Mouse (Mus musculus): ENCODE data around the gene Aarsd1. TPM values are rescaled to one million over a fixed set of nuclear protein-coding genes. Genes with fewer than 3 reads are reported as not detected.

The Aarsd1 gene
- polyA plus RNA-seq, 1 experiment = 28.0 TPM

DNA sequence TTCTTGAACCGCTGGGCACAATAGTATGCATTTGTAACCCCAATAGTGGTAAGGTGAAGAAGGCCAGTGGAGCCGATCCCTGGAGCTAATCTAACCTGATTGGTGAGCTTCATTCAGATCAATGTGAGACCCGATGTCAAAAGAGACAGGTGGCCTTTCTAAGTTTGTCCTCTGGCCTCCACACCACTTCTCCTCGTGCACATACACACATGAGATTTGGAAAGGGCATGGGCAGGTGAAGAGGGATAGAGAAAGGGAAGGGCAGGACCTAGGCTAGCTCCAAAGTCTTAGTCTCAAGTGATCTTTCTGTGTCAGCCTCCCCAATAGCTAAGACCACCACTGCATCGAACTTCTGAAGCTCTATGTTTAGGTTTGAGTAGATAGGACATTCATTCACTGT is 47.3 kb downstream of the Aarsd1 start:
- Histone ChIP-seq H3K4me3 (replicated peaks; ENCODE audit: control insufficient read depth, low read depth, low read length) (no peak overlapping the region), H3K27ac (ENCODE audit: control insufficient read depth, insufficient read depth, low read depth, low read length, poor library complexity) (no peak overlapping the region), H3K4me1 (ENCODE audit: control insufficient read depth, insufficient read depth, low read length) (no peaks in the 10 kb centered on the region)
- WGBS = 70% methylated on average over 5 of the region's 5 CpGs
- TF ChIP-seq CTCF (IDR thresholded peaks at IDR 0.05; ENCODE audit: control insufficient read depth, insufficient read depth, low read length) (no peak), POLR2A (IDR thresholded peaks at IDR 0.05; ENCODE audit: borderline replicate concordance, control insufficient read depth, low read depth, low read length) (no peak)

DNA sequence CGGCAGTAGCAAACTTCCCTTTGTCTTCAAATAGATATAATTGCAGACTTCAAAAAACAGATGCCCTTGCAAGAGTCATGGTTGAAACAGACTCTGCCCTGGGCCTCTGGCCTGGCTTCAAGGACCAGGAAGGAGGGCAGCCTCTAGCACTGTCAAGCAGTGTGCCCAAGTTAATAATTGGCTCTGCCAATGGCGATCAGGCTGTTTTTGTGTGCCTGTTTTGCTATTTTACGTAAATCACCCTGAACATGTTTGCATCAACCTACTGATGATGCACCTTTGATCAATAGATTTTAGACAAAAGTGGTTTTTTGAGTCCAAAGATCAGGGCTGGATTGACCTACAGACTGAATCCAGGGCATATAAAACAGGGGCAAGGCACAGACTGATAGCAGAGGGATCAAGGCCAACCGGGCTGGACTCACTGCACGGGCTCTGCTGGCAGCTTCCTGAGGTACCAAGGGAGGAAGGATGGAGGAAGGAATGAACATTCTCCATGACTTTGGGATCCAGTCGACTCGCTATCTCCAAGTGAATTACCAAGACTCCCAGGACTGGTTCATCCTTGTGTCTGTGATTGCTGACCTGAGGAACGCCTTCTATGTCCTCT is 50.0 kb downstream of the Aarsd1 start, which contains the start of gene G6pc:
Gene G6pc, plus strand, starts transcription at position 236 of the 610 bp plus-strand sequence.
- no peaks in the 10 kb centered on the region for H3K4me1 ChIP-seq (ENCODE audit: control insufficient read depth, insufficient read depth, low read length)
- no peak within 1 kb of the TSS for H3K27ac ChIP-seq (ENCODE audit: control insufficient read depth, insufficient read depth, low read depth, low read length, poor library complexity)
- no peak within 1 kb of the TSS for H3K4me3 ChIP-seq (replicated peaks; ENCODE audit: control insufficient read depth, low read depth, low read length)
- no peak for TF ChIP-seq POLR2A (IDR thresholded peaks at IDR 0.05; ENCODE audit: borderline replicate concordance, control insufficient read depth, low read depth, low read length)
- no peak for TF ChIP-seq CTCF (IDR thresholded peaks at IDR 0.05; ENCODE audit: control insufficient read depth, insufficient read depth, low read length)
- WGBS = 87% methylated on average over 8 of the region's 8 CpGs

DNA sequence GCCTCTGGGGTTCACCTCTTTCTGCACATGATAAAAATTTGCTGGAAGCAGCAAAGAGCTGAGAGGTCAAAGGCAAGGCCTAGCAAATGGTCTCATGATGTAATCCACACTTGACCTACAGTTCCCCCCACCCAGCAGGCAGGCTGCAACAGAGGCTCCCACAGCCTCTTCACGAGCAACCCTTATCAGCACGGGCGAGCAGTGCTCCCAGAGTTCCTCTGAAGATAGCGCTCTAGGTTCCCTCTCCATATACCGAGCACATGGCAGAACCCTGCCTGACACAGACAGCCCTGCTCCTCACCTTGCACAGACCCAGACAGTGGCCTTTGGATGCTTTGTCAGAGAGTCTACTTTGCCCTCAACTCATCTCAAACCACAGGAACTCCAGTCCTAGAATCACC is 52.9 kb downstream of the Aarsd1 start:
- H3K27ac ChIP-seq (ENCODE audit: control insufficient read depth, insufficient read depth, low read depth, low read length, poor library complexity) = no peak overlapping the region; the same call in 1 of the 2 replicates
- H3K4me3 ChIP-seq (replicated peaks; ENCODE audit: control insufficient read depth, low read depth, low read length) = no peak overlapping the region
- no peaks in the 10 kb centered on the region for H3K4me1 ChIP-seq (ENCODE audit: control insufficient read depth, insufficient read depth, low read length)
- no peak for TF ChIP-seq POLR2A (IDR thresholded peaks at IDR 0.05; ENCODE audit: borderline replicate concordance, control insufficient read depth, low read depth, low read length)
- no peak for TF ChIP-seq CTCF (IDR thresholded peaks at IDR 0.05; ENCODE audit: control insufficient read depth, insufficient read depth, low read length)
- WGBS = 50% methylated on average over 5 of the region's 5 CpGs

- Histone ChIP-seq H3K4me3 (replicated peaks; ENCODE audit: control insufficient read depth, low read depth, low read length) (no peak overlapping the region), H3K27ac (ENCODE audit: control insufficient read depth, insufficient read depth, low read depth, low read length, poor library complexity) (no peak overlapping the region), H3K4me1 (ENCODE audit: control insufficient read depth, insufficient read depth, low read length) (peaks cover 2% of the 10 kb centered on the region; the same call in 1 of the 2 replicates)
- 25% methylated on average over 3 of the region's 3 CpGs for WGBS
- no peak for TF ChIP-seq POLR2A (IDR thresholded peaks at IDR 0.05; ENCODE audit: borderline replicate concordance, control insufficient read depth, low read depth, low read length)
- no peak for TF ChIP-seq CTCF (IDR thresholded peaks at IDR 0.05; ENCODE audit: control insufficient read depth, insufficient read depth, low read length)
These were observed 56.7 kb downstream of the Aarsd1 start for GRCm38 (mm10) chr11:101360651-101361113.

DNA sequence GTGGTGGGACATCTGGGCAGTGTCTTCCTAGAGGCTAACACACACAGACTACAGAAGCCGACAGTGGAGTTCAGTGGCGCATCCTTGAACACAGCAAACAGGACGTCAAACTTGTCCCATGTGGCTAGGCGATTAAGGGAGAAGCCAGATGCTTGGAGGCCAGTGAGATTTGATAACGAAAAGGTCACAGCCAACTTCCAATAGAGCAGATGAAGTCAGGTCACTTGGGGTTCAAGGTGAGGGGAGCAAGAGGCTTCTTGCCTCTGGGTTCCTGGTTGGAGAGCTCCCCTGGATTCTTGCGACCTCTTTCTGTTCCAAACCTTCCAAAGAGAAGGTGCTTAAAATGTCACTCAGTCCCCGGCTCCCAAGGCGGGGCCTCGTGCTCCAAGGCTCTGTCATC is 57.6 kb downstream of the Aarsd1 start:
- WGBS = 82% methylated on average over 9 of the region's 9 CpGs
- Histone ChIP-seq H3K27ac (ENCODE audit: control insufficient read depth, insufficient read depth, low read depth, low read length, poor library complexity) (no peak overlapping the region), H3K4me3 (replicated peaks; ENCODE audit: control insufficient read depth, low read depth, low read length) (no peak overlapping the region), H3K4me1 (ENCODE audit: control insufficient read depth, insufficient read depth, low read length) (peaks cover 2% of the 10 kb centered on the region; the same call in 1 of the 2 replicates)
- TF ChIP-seq CTCF (IDR thresholded peaks at IDR 0.05; ENCODE audit: control insufficient read depth, insufficient read depth, low read length) (no peak), POLR2A (IDR thresholded peaks at IDR 0.05; ENCODE audit: borderline replicate concordance, control insufficient read depth, low read depth, low read length) (no peak)

DNA sequence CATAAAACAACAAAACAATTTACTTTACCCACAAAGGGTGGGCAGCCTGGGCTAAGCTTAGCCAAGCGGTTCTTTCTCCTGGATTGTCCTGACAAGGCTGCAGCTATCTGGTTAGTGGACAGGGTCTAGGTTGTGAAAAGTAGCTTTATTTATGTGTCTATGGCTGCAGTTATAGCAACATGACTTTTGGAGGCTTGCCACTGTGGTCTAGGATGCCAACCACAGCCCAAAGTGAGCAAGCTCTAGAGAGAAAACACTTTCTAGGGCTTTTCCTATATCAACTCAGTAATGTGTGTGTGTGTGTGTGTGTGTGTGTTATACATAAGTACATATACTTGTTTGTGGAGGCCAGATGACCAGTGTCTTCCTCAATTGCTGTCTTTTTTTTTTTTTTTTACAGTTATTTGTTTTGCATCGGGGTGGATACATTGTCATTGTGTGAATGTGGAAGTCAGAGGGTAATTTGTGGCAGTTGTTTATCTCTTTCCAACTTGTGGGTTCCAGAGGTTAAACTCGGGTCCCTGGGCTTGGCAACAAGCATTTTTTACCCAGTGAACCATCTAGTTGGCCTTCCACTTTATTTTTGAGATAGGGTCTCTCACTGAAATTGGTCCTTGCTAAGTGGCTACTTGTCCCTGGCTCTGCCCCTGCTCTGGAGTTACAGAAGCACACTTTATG is 59.8 kb downstream of the Aarsd1 start:
- Histone ChIP-seq H3K4me1 (ENCODE audit: control insufficient read depth, insufficient read depth, low read length) (peaks cover 2% of the 10 kb centered on the region; the same call in 1 of the 2 replicates), H3K4me3 (replicated peaks; ENCODE audit: control insufficient read depth, low read depth, low read length) (no peak overlapping the region), H3K27ac (ENCODE audit: control insufficient read depth, insufficient read depth, low read depth, low read length, poor library complexity) (no peak overlapping the region)
- WGBS = 17% methylated on average over 3 of the region's 3 CpGs
- no peak for TF ChIP-seq CTCF (IDR thresholded peaks at IDR 0.05; ENCODE audit: control insufficient read depth, insufficient read depth, low read length)
- TF ChIP-seq POLR2A (IDR thresholded peaks at IDR 0.05; ENCODE audit: borderline replicate concordance, control insufficient read depth, low read depth, low read length) = no peak

Other genes starting within 250 kb of the Aarsd1 start
- 0.54 and 1.5 TPM in 2 replicates for gene Cntnap1, start 247.1 kb downstream of the Aarsd1 start, polyA plus RNA-seq (2011; ENCODE audit: insufficient read depth, insufficient read length, low replicate concordance, missing spikeins)
- 2.0 and 2.1 TPM in 2 replicates for gene Plekhh3, start 246.3 kb downstream of the Aarsd1 start, polyA plus RNA-seq (2011; ENCODE audit: insufficient read depth, insufficient read length, low replicate concordance, missing spikeins)
- not detected in 2 replicates for gene Ccr10, start 242.2 kb downstream of the Aarsd1 start, polyA plus RNA-seq (2011; ENCODE audit: insufficient read depth, insufficient read length, low replicate concordance, missing spikeins)
- 21.2 and 35.8 TPM in 2 replicates for gene Ezh1, start 191.2 kb downstream of the Aarsd1 start, polyA plus RNA-seq (2011; ENCODE audit: insufficient read depth, insufficient read length, low replicate concordance, missing spikeins)
- 4.6 and 4.8 TPM in 2 replicates for gene Ramp2, start 171.6 kb downstream of the Aarsd1 start, polyA plus RNA-seq (2011; ENCODE audit: insufficient read depth, insufficient read length, low replicate concordance, missing spikeins)
- gene Vps25, start 163.9 kb downstream of the Aarsd1 start, polyA plus RNA-seq (2011; ENCODE audit: insufficient read depth, insufficient read length, low replicate concordance, missing spikeins) = 71.9 and 86.6 TPM in 2 replicates
- 5.5 and 19.8 TPM in 2 replicates for gene Wnk4, start 157.0 kb downstream of the Aarsd1 start, polyA plus RNA-seq (2011; ENCODE audit: insufficient read depth, insufficient read length, low replicate concordance, missing spikeins)
- 1.3 and 2.2 TPM in 2 replicates for gene Cntd1, start 138.6 kb downstream of the Aarsd1 start, polyA plus RNA-seq (2011; ENCODE audit: insufficient read depth, insufficient read length, low replicate concordance, missing spikeins)
- gene Coa3, start 138.5 kb downstream of the Aarsd1 start, polyA plus RNA-seq (2011; ENCODE audit: insufficient read depth, insufficient read length, low replicate concordance, missing spikeins) = 34.2 and 61.9 TPM in 2 replicates
- gene Becn1, start 115.3 kb downstream of the Aarsd1 start, polyA plus RNA-seq (2011; ENCODE audit: insufficient read depth, insufficient read length, low replicate concordance, missing spikeins) = 144 and 173 TPM in 2 replicates
- gene Psme3, start 101.4 kb downstream of the Aarsd1 start, polyA plus RNA-seq (2011; ENCODE audit: insufficient read depth, insufficient read length, low replicate concordance, missing spikeins) = 114 and 148 TPM in 2 replicates
- gene Aoc2, start 92.6 kb downstream of the Aarsd1 start, polyA plus RNA-seq (2011; ENCODE audit: insufficient read depth, insufficient read length, low replicate concordance, missing spikeins) = 11.0 and 12.4 TPM in 2 replicates
- gene Aoc3, start 87.0 kb downstream of the Aarsd1 start, polyA plus RNA-seq (2011; ENCODE audit: insufficient read depth, insufficient read length, low replicate concordance, missing spikeins) = 0.82 and 1.0 TPM in 2 replicates
- not detected in 2 replicates for gene G6pc, start 50.1 kb downstream of the Aarsd1 start, polyA plus RNA-seq (2011; ENCODE audit: insufficient read depth, insufficient read length, low replicate concordance, missing spikeins)
- 7.1 and 7.2 TPM in 2 replicates for gene Gm27029, start 7.2 kb upstream of the Aarsd1 start, polyA plus RNA-seq (2011; ENCODE audit: insufficient read depth, insufficient read length, low replicate concordance, missing spikeins)
- gene Rundc1, start 7.5 kb upstream of the Aarsd1 start, polyA plus RNA-seq (2011; ENCODE audit: insufficient read depth, insufficient read length, low replicate concordance, missing spikeins) = 3.5 and 10.7 TPM in 2 replicates
- gene Ptges3l, start 7.7 kb upstream of the Aarsd1 start, polyA plus RNA-seq (2011; ENCODE audit: insufficient read depth, insufficient read length, low replicate concordance, missing spikeins) = 2.4 TPM in 1 of 2 replicates, not detected in the other
- 532 and 941 TPM in 2 replicates for gene Rpl27, start 24.7 kb upstream of the Aarsd1 start, polyA plus RNA-seq (2011; ENCODE audit: insufficient read depth, insufficient read length, low replicate concordance, missing spikeins)
- gene Ifi35, start 30.8 kb upstream of the Aarsd1 start, polyA plus RNA-seq (2011; ENCODE audit: insufficient read depth, insufficient read length, low replicate concordance, missing spikeins) = 24.9 and 45.0 TPM in 2 replicates
- gene Rnd2, start 47.4 kb upstream of the Aarsd1 start, polyA plus RNA-seq (2011; ENCODE audit: insufficient read depth, insufficient read length, low replicate concordance, missing spikeins) = 1.0 and 1.7 TPM in 2 replicates
- gene Vat1, start 48.6 kb upstream of the Aarsd1 start, polyA plus RNA-seq (2011; ENCODE audit: insufficient read depth, insufficient read length, low replicate concordance, missing spikeins) = 10.6 and 19.0 TPM in 2 replicates
- gene Brca1, start 134.3 kb upstream of the Aarsd1 start, polyA plus RNA-seq (2011; ENCODE audit: insufficient read depth, insufficient read length, low replicate concordance, missing spikeins) = 10.2 and 16.7 TPM in 2 replicates
- gene Nbr1, start 134.5 kb upstream of the Aarsd1 start, polyA plus RNA-seq (2011; ENCODE audit: insufficient read depth, insufficient read length, low replicate concordance, missing spikeins) = 59.3 and 81.1 TPM in 2 replicates
- gene Tmem106a, start 164.6 kb upstream of the Aarsd1 start, polyA plus RNA-seq (2011; ENCODE audit: insufficient read depth, insufficient read length, low replicate concordance, missing spikeins) = 6.7 and 14.1 TPM in 2 replicates
- 3.5 TPM in 1 of 2 replicates, not detected in the other for gene Gm11634, start 181.6 kb upstream of the Aarsd1 start, polyA plus RNA-seq (2011; ENCODE audit: insufficient read depth, insufficient read length, low replicate concordance, missing spikeins)
- 17.4 and 57.2 TPM in 2 replicates for gene Rdm1, start 209.6 kb upstream of the Aarsd1 start, polyA plus RNA-seq (2011; ENCODE audit: insufficient read depth, insufficient read length, low replicate concordance, missing spikeins)
- gene Arl4d, start 247.9 kb upstream of the Aarsd1 start, polyA plus RNA-seq (2011; ENCODE audit: insufficient read depth, insufficient read length, low replicate concordance, missing spikeins) = 0.93 and 5.5 TPM in 2 replicates

All from bone marrow, adult 2 months (tissue).